Mouse (Mus musculus): ENCODE results near the gene Dnajc12.
"Not testable (repeated sequence)": the region's sequence is repeated elsewhere in the genome, so short reads cannot be mapped to it uniquely, and the experiment has no call there.

Dnajc12 gene

GRCm38 (mm10) chr10:63386991-63387390 lies 4.7 kb downstream of the Dnajc12 start:
- no peak for DNase-seq

GRCm38 (mm10) chr10:63388948-63389347 lies 6.7 kb downstream of the Dnajc12 start:
- DNase-seq = no peak

GRCm38 (mm10) chr10:63396963-63397362 lies 14.7 kb downstream of the Dnajc12 start:
- DNase-seq = no peak

- DNase-seq = no peak
These were observed 20.7 kb downstream of the Dnajc12 start for GRCm38 (mm10) chr10:63402731-63403504.

- no peak for DNase-seq
These were observed 21.4 kb downstream of the Dnajc12 start for GRCm38 (mm10) chr10:63403636-63404035.

- no peak for DNase-seq
These were observed 28.1 kb downstream of the Dnajc12 start for GRCm38 (mm10) chr10:63410162-63410956.

GRCm38 (mm10) chr10:63411674-63412073 lies 29.4 kb downstream of the Dnajc12 start:
- DNase-seq = not testable (repeated sequence)

GRCm38 (mm10) chr10:63412756-63413155 lies 30.5 kb downstream of the Dnajc12 start:
- no peak for DNase-seq

GRCm38 (mm10) chr10:63415287-63415686 lies 33.0 kb downstream of the Dnajc12 start:
- no peak for DNase-seq

- no peak for DNase-seq
These were observed 33.6 kb downstream of the Dnajc12 start for GRCm38 (mm10) chr10:63415850-63416249.

- no peak for DNase-seq
These were observed 34.8 kb downstream of the Dnajc12 start for GRCm38 (mm10) chr10:63417061-63417460.

- DNase-seq = no peak
These were observed 39.8 kb downstream of the Dnajc12 start, which contains the start of gene Gm7075 for GRCm38 (mm10) chr10:63421739-63422735. Gene Gm7075 (minus strand): TSS chr10:63421789.

GRCm38 (mm10) chr10:63422736-63422992 lies 40.4 kb downstream of the Dnajc12 start:
- no peak for DNase-seq

GRCm38 (mm10) chr10:63423591-63424474 lies 41.6 kb downstream of the Dnajc12 start:
- no peak for DNase-seq

GRCm38 (mm10) chr10:63424475-63424814 lies 42.2 kb downstream of the Dnajc12 start:
- DNase-seq = no peak

GRCm38 (mm10) chr10:63427146-63427545 lies 44.9 kb downstream of the Dnajc12 start:
- no peak for DNase-seq

GRCm38 (mm10) chr10:63428243-63429022 lies 46.2 kb downstream of the Dnajc12 start:
- peak; percentile 50 for DNase-seq

- no peak for DNase-seq
These were observed 46.7 kb downstream of the Dnajc12 start for GRCm38 (mm10) chr10:63429023-63429340.

- DNase-seq = peak; percentile 100
These were observed 47.1 kb downstream of the Dnajc12 start for GRCm38 (mm10) chr10:63429380-63429779.

GRCm38 (mm10) chr10:63429785-63430305 lies 47.6 kb downstream of the Dnajc12 start, which contains the start of gene Ctnna3:
Gene Ctnna3 (plus strand): TSS chr10:63430098.
- peak; percentile 87 for DNase-seq

- no peak for DNase-seq
These were observed 49.0 kb downstream of the Dnajc12 start for GRCm38 (mm10) chr10:63431221-63431736.
